Mouse (Mus musculus) inflammation-experienced regulatory T-cells, adult 16 weeks (primary cell): ENCODE measurements around the gene Lamb1. TPM values are rescaled to one million over a fixed set of nuclear protein-coding genes. Genes with fewer than 3 reads are reported as not detected.

Experiments
- polyA plus RNA-seq: library from polyadenylated mRNA; unstranded; fragments of 100-300 nt; shearing (Covaris generic); gene quantifications from one replicate; pipeline ENCODE4 v1.2.1, GENCODE M21; 2017

Lamb1 gene
- 0.11 TPM for polyA plus RNA-seq

DNA sequence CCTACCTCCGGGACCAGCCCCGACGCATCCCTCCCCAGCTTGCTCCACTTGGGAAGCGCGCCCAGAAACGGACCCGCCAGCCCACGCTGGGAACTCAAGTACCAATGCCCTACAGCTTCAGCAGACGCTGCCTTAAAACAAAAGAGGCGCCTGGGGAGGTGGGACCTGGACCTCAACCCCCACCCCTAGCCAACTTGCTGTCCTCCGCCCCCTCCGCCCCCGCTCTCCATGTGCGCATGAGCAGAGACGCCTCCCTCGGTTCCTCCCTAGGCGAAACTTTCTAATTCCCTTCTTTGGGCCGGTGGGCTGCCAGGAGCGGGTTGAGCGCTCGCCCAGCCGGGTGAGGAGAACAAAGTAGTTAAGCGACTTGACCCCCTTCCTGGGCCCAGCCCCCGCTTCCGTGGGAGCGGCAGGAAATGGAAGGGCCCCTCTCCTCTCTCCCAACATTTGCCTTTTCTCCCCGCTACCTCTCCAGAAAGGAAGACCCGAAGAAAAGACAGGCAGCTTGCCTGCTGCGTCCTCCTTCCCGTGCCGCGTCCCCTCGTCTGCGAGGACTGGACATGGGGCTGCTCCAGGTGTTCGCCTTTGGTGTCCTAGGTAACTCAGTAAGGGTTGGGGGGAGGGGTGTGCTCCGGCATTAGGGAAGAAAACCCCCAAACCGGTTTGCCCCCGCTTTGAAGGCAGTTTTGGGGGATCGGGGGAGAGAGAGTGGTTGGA, at the start of gene Lamb1:
Gene Lamb1 (plus strand): TSS at position 230 of the 717 bp plus-strand sequence.

GRCm38 (mm10) chr12:31240470-31240869, 24.6 kb upstream of the Lamb1 start, which contains the start of gene Gm6993:
Gene Gm6993, plus strand, starts transcription at chr12:31240770.

GRCm38 (mm10) chr12:31350944-31351928, 86.2 kb downstream of the Lamb1 start, which contains the start of gene Dld:
Gene Dld, minus strand, starts transcription at chr12:31351453.

Other genes with a start within 250 kb of the Lamb1 start
- 0.80 TPM for gene Fam110c, start 191.4 kb upstream of the Lamb1 start, polyA plus RNA-seq
- not detected for gene Gm6993, start 24.5 kb upstream of the Lamb1 start, polyA plus RNA-seq
- gene Dld, start 86.2 kb downstream of the Lamb1 start, polyA plus RNA-seq = 107 TPM
- gene Slc26a3, start 125.6 kb downstream of the Lamb1 start, polyA plus RNA-seq = not detected
- 49.6 TPM for gene Cbll1, start 234.4 kb downstream of the Lamb1 start, polyA plus RNA-seq